Mouse (Mus musculus): Measurements from ENCODE around the gene Ttf1. TPM values are rescaled to one million over a fixed set of nuclear protein-coding genes. Genes with fewer than 3 reads are reported as not detected.
"Not testable (repeated sequence)": the region's sequence is repeated elsewhere in the genome, so short reads cannot be mapped to it uniquely, and the experiment has no call there.

Gene Ttf1
- polyA plus RNA-seq, 1 experiment from 2014 or later: 13.5 TPM

GRCm38 (mm10) chr2:29074676-29075075 lies 14.6 kb downstream of the Ttf1 start:
- no peaks in the 10 kb centered on the region for H3K4me1 ChIP-seq
- H3K27me3 ChIP-seq (replicated peaks): no peaks in the 10 kb centered on the region
- 94% methylated on average over 7 of the region's 7 CpGs for WGBS
- H3K4me3 ChIP-seq: no peak overlapping the region
- H3K4me2 ChIP-seq (replicated peaks): no peak overlapping the region
- H3K36me3 ChIP-seq: peaks cover 81% of the 10 kb centered on the region
- ATAC-seq (ENCODE audit: low FRiP score, low read depth): no peak
- H3K9me3 ChIP-seq: no peaks in the 10 kb centered on the region
- H3K9ac ChIP-seq: no peak overlapping the region
- no peak overlapping the region for H3K27ac ChIP-seq

GRCm38 (mm10) chr2:29075331-29076070 lies 15.4 kb downstream of the Ttf1 start:
- H3K36me3 ChIP-seq: peaks cover 83% of the 10 kb centered on the region
- no peak overlapping the region for H3K9ac ChIP-seq
- no peaks in the 10 kb centered on the region for H3K9me3 ChIP-seq
- 93% methylated on average over 11 of the region's 11 CpGs for WGBS
- H3K4me1 ChIP-seq: no peaks in the 10 kb centered on the region
- H3K4me3 ChIP-seq: no peak overlapping the region
- no peak for ATAC-seq (ENCODE audit: low FRiP score, low read depth)
- no peaks in the 10 kb centered on the region for H3K27me3 ChIP-seq (replicated peaks)
- H3K4me2 ChIP-seq (replicated peaks): no peak overlapping the region
- no peak overlapping the region for H3K27ac ChIP-seq

GRCm38 (mm10) chr2:29076226-29076625 lies 16.2 kb downstream of the Ttf1 start:
- Histone ChIP-seq H3K4me1 (no peaks in the 10 kb centered on the region), H3K9me3 (no peaks in the 10 kb centered on the region), H3K27ac (no peak overlapping the region), H3K4me3 (no peak overlapping the region), H3K27me3 (replicated peaks) (no peaks in the 10 kb centered on the region), H3K9ac (no peak overlapping the region), H3K36me3 (peaks cover 83% of the 10 kb centered on the region), H3K4me2 (replicated peaks) (no peak overlapping the region)
- ATAC-seq (ENCODE audit: low FRiP score, low read depth): no peak
- WGBS: 86% methylated on average over 2 of the region's 2 CpGs

- no peak overlapping the region for H3K27ac ChIP-seq
- no peak overlapping the region for H3K4me3 ChIP-seq
- no peaks in the 10 kb centered on the region for H3K27me3 ChIP-seq (replicated peaks)
- H3K36me3 ChIP-seq: peaks cover 89% of the 10 kb centered on the region
- H3K4me1 ChIP-seq: no peaks in the 10 kb centered on the region
- no peak overlapping the region for H3K4me2 ChIP-seq (replicated peaks)
- whole genome bisulfite sequencing: 73% methylated on average over 3 of the region's 3 CpGs
- no peak for ATAC-seq (ENCODE audit: low FRiP score, low read depth)
- no peak overlapping the region for H3K9ac ChIP-seq
- H3K9me3 ChIP-seq: no peaks in the 10 kb centered on the region
Measured at GRCm38 (mm10) chr2:29081965-29082364, 21.9 kb downstream of the Ttf1 start.

GRCm38 (mm10) chr2:29086026-29086425 lies 26.0 kb downstream of the Ttf1 start:
- no peak overlapping the region for H3K4me3 ChIP-seq
- no peak for ATAC-seq (ENCODE audit: low FRiP score, low read depth)
- H3K4me2 ChIP-seq (replicated peaks): no peak overlapping the region
- H3K27ac ChIP-seq: no peak overlapping the region
- no peak overlapping the region for H3K9ac ChIP-seq
- no peaks in the 10 kb centered on the region for H3K4me1 ChIP-seq
- no peaks in the 10 kb centered on the region for H3K9me3 ChIP-seq
- no peaks in the 10 kb centered on the region for H3K27me3 ChIP-seq (replicated peaks)
- whole genome bisulfite sequencing: 95% methylated on average over 7 of the region's 7 CpGs
- peaks cover 62% of the 10 kb centered on the region for H3K36me3 ChIP-seq

- not testable (repeated sequence) for H3K27ac ChIP-seq; H3K9ac ChIP-seq; H3K4me1 ChIP-seq; H3K27me3 ChIP-seq (replicated peaks); H3K4me2 ChIP-seq (replicated peaks); H3K9me3 ChIP-seq; ATAC-seq (ENCODE audit: low FRiP score, low read depth); H3K4me3 ChIP-seq
- 81% methylated on average over 6 of the region's 6 CpGs for WGBS
- H3K36me3 ChIP-seq: peaks cover 30% of the 10 kb centered on the region
Measured at GRCm38 (mm10) chr2:29089276-29089675, 29.2 kb downstream of the Ttf1 start.

GRCm38 (mm10) chr2:29095674-29096073 lies 35.6 kb downstream of the Ttf1 start:
- Histone ChIP-seq H3K9ac (no peak overlapping the region), H3K4me3 (no peak overlapping the region), H3K27me3 (replicated peaks) (no peaks in the 10 kb centered on the region), H3K9me3 (no peaks in the 10 kb centered on the region), H3K4me2 (replicated peaks) (no peak overlapping the region), H3K36me3 (no peaks in the 10 kb centered on the region), H3K4me1 (peaks cover 3% of the 10 kb centered on the region; the same call in 1 of the 2 replicates), H3K27ac (no peak overlapping the region)
- ATAC-seq (ENCODE audit: low FRiP score, low read depth): no peak
- 91% methylated on average over 8 of the region's 8 CpGs for WGBS

- H3K27ac ChIP-seq: no peak overlapping the region
- peaks cover 3% of the 10 kb centered on the region; the same call in 1 of the 2 replicates for H3K4me1 ChIP-seq
- H3K9me3 ChIP-seq: no peaks in the 10 kb centered on the region
- H3K27me3 ChIP-seq (replicated peaks): no peaks in the 10 kb centered on the region
- H3K4me3 ChIP-seq: no peak overlapping the region
- no peak overlapping the region for H3K4me2 ChIP-seq (replicated peaks)
- 73% methylated on average over 4 of the region's 4 CpGs for WGBS
- no peak for ATAC-seq (ENCODE audit: low FRiP score, low read depth)
- no peak overlapping the region for H3K9ac ChIP-seq
- H3K36me3 ChIP-seq: no peaks in the 10 kb centered on the region
Measured at GRCm38 (mm10) chr2:29096751-29097150, 36.7 kb downstream of the Ttf1 start.

- no peaks in the 10 kb centered on the region for H3K36me3 ChIP-seq
- no peak overlapping the region for H3K27ac ChIP-seq
- H3K27me3 ChIP-seq (replicated peaks): no peaks in the 10 kb centered on the region
- H3K4me2 ChIP-seq (replicated peaks): no peak overlapping the region
- no peak overlapping the region for H3K9ac ChIP-seq
- no peak overlapping the region for H3K4me3 ChIP-seq
- H3K9me3 ChIP-seq: no peaks in the 10 kb centered on the region
- ATAC-seq (ENCODE audit: low FRiP score, low read depth): no peak
- WGBS: 79% methylated on average over 3 of the region's 3 CpGs
- peaks cover 3% of the 10 kb centered on the region; the same call in 1 of the 2 replicates for H3K4me1 ChIP-seq
Measured at GRCm38 (mm10) chr2:29097465-29097864, 37.4 kb downstream of the Ttf1 start.

GRCm38 (mm10) chr2:29097955-29098354 lies 37.9 kb downstream of the Ttf1 start:
- not testable (repeated sequence) for H3K4me3 ChIP-seq; H3K4me1 ChIP-seq; H3K9ac ChIP-seq; H3K9me3 ChIP-seq; H3K4me2 ChIP-seq (replicated peaks); H3K27ac ChIP-seq; H3K27me3 ChIP-seq (replicated peaks); H3K36me3 ChIP-seq; ATAC-seq (ENCODE audit: low FRiP score, low read depth)
- WGBS: 91% methylated on average over 5 of the region's 5 CpGs

GRCm38 (mm10) chr2:29098786-29099185 lies 38.7 kb downstream of the Ttf1 start:
- Histone ChIP-seq H3K27me3 (replicated peaks) (no peaks in the 10 kb centered on the region), H3K4me1 (peaks cover 3% of the 10 kb centered on the region; the same call in 1 of the 2 replicates), H3K9ac (0 out of 2 replicates have a peak overlapping the region, but pooled peaks have one; percentile 13), H3K27ac (no peak overlapping the region), H3K9me3 (no peaks in the 10 kb centered on the region), H3K36me3 (no peaks in the 10 kb centered on the region), H3K4me3 (no peak overlapping the region), H3K4me2 (replicated peaks) (no peak overlapping the region)
- no peak for ATAC-seq (ENCODE audit: low FRiP score, low read depth)
- WGBS: 35% methylated on average over 8 of the region's 8 CpGs

- Histone ChIP-seq H3K4me3 (no peak overlapping the region), H3K4me1 (peaks cover 3% of the 10 kb centered on the region; the same call in 1 of the 2 replicates), H3K9me3 (no peaks in the 10 kb centered on the region), H3K27me3 (replicated peaks) (no peaks in the 10 kb centered on the region), H3K36me3 (no peaks in the 10 kb centered on the region), H3K27ac (no peak overlapping the region), H3K9ac (no peak overlapping the region), H3K4me2 (replicated peaks) (no peak overlapping the region)
- no peak for ATAC-seq (ENCODE audit: low FRiP score, low read depth)
- WGBS: 91% methylated on average over 14 of the region's 14 CpGs
Measured at GRCm38 (mm10) chr2:29099646-29100045, 39.6 kb downstream of the Ttf1 start.
